Mouse (Mus musculus): ENCODE measurements at regions not wholly inside any gene's neighbourhood (a gene's known extent, or its start where the extent isn't known, plus 50 kb on each side); places are given as distances from the start of the nearest gene placed in this dataset.
A peak's percentile ranks its signal among the peaks of the same experiment; 100 is the strongest.

DNA sequence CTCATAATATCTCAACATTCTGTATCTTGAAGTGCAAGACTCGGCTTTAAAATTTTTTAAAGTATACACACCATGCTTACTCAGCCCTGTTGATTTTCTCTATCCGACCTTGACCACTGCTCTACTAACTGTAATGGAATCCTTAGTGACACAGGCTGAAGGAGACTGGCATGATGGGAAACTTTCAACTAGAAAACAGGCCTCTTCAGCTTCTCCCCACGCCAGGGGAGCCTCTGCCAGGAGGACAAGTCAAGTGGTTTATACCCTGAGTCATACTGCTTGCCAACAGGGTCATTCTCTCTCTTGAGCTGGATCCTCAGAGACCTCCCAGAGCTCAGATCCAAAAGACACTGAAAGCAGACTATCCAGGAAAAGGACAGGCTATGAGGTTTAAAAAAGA is 245.7 kb downstream of the Ptprc start:
- peak; percentile 35 for DNase-seq
- intact Hi-C loops (cut with DNase I), result no loop called here

DNA sequence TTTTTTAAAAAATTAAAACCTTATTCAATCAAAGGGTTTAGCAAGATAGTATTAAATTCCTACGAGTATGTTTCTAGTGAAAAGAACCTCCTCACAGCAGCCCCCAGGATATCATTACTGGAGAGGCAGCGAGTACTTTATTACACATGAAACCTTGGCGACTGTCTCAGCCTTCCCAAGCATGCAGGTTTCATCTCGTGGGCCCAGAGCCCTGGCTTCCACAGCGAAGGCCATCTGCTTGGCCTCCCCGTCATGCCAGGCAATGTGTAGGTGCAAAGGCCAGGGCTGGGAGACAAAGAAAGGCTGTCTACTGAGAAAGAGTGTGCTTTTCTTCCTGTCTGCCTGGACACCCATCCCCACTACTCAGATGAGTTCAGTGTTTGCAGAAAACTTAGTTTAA is 247.0 kb downstream of the Ptprc start:
- peak; percentile 86 for DNase-seq
- intact Hi-C loops (cut with DNase I), result no loop called here

DNA sequence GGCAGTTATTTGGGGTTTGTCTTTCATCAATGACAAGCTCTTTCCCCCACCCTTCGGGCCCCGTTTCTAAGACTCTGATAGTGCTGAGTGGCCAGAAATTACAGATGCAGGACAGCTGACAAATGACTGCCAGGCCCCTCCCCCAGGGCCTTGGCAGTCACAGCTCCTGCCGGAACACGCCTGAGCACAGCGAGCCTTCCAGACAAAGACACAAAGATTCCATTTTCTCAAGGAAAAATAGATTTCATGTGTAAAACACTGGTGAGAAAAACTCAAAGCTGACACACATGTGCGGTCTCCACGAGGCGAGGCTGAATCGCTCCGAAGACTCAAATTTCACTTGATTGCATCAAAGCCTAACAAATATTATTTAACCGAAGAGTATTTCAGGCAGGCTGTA is 247.6 kb downstream of the Ptprc start:
- peak; percentile 78 for DNase-seq
- intact Hi-C loops (cut with DNase I), result no loop called here

DNA sequence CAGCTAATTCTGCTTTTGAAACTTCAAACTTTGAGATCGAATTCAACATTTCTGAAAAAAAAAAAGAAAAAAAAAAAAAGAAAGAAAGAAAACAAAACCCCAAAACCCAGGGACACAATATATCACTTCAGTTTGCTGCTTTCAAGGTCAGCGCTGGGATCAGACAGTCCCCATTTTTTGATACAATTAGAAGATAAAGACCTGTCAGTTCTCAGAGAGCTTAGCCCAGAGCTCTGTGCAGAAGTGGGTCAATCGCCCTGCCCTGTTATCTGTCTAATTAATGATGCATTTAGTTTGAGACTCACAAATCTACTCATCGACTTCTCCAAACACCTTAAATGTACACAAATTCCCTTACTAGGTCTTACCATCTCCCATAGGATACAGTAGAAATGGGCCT is 249.2 kb downstream of the Ptprc start:
- intact Hi-C loops (cut with DNase I), result no loop called here

DNA sequence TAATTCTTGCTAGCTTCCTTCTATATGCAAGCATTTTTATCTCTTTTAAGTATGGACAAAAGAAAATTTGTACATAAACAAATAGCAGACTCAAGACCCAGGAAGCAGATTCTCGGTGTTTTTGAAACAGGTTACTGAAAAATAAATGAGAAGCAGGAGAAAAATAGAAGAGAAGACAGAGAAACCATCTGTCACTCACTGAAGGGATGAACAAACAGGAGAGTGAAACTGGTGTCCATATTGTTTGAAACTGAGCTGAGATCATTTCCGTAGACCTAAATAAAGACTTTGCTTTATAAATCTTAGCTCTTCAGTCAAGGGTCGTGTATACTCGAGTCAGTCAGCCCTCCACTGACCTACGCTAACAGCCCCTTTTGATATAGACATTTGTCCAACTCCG is 251.4 kb downstream of the Ptprc start:
- no peak for DNase-seq
- intact Hi-C loops (cut with DNase I), result no loop called here

More for the DNA sequence above, 249.2 kb downstream of the Ptprc start:
- DNase-seq, result no peak

DNA sequence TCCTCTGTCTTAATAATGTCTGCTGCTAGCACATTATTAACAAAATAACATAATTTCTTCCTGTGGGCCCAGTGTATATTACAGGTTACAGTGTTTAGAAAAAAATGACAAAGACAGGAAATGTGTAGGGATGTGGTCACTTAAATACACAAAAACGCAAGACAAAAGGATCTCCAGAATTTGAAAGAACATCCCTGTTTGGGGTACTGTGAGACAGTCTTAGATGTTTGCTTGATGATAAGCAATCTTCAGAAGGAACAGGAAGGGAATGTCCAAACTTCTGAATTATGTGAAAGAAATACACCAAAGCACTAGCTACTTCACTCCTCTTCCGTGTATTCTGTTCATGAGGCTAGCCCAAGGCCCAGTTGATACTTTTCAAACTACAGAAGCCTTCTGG is 251.8 kb downstream of the Ptprc start:
- no peak for DNase-seq
- intact Hi-C loops (cut with DNase I), result no loop called here

DNA sequence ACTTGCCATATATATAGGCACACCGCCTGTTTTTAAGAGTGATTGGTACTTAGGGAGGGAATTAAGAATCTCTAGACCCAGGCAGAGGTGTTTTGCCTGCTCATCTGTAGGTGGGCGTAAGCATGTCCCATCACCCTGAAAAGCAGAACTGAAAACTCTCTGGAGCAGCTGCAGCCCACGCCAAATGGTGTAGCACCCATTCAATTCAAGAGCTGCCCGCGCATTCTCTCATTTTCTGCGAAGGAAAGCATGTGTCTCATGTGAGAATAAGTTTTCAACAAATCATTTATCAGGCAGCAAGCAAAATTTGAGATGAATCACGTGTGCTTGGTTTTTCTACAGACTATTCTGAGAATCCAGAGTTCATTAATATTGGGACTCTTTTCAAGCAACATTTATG is 252.7 kb downstream of the Ptprc start:
- intact Hi-C loops (cut with DNase I), result no loop called here
- DNase-seq, result no peak

DNA sequence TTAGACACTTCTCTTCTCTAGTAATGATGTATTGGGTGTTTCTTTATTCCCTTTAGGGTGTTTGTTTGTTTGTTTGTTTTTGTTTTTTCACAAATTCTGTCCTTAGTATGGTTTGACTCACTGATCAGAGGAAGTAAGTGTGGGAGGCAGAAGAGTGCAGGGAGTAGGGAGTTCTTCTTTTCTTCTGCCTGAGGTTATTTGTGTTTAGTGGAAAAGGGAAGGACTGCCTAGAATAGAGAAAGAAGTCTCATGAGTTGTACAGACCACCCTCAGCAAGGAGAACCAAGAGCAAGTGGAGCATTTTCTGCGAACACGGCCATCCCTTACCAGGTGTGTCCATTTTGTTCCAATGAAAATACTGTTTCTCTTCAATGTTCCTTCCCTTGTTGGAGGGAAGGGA is 253.9 kb downstream of the Ptprc start:
- intact Hi-C loops (cut with DNase I), result no loop called here
- no peak for DNase-seq

DNA sequence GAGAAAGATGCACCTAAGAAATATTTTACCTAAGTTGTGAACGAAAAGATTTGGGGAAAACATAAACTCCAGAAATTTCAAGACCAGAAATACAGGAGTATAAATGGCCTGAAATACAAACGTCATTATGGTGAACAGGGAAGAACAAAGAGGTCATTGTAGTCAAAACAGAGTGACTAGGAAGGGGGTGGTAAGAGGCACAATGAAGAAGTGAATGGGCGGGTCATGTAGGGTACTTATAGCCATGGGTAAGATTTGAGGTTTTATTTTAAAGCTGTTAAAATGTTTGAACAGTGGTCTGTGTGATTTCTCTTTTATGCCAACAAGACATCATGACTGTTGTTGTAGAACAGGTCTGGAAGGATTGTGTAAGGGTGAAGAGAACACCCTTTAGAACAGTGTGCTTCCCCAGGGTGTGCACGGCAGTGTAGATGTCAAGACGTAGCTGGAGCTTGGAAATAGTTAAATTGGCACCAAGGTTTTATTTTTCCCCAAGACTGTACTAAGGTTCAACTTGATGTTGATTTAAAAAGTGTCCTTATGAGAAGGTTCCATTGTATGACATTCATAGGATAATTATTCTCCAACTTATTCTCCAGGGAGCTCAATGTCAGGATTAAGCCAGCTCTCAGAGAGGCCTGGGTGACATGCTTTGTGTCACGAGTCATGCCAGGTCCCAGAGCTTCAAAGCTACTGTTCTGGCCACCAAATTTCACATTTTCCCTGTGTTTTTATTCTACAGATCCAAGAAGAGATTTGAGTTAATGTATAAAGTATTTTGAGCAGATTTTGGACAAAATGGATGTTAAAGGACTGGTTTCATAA is 255.6 kb downstream of the Ptprc start:
- no peak for DNase-seq
- intact Hi-C loops (cut with DNase I), result no loop called here

DNA sequence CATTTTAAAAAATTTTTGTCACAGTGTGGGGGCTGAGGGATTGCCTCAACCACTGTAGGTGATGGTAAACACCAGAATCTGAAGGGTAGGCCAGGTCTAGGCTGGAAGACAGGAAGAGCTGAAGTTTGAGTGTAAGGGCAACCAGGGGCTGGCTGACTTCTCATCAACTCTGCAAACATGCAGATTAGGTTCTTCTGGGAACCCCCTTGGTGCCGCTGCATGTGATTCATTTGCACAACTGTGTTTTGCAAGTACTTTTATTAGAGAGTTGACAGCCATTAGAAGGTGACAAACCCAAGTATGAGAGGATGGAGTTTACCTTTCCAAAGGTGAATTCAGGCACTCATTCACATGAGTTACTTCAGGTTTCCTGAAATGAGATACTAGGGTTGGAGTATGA is 258.1 kb downstream of the Ptprc start:
- no peak for DNase-seq
- intact Hi-C loops (cut with DNase I), result no loop called here

DNA sequence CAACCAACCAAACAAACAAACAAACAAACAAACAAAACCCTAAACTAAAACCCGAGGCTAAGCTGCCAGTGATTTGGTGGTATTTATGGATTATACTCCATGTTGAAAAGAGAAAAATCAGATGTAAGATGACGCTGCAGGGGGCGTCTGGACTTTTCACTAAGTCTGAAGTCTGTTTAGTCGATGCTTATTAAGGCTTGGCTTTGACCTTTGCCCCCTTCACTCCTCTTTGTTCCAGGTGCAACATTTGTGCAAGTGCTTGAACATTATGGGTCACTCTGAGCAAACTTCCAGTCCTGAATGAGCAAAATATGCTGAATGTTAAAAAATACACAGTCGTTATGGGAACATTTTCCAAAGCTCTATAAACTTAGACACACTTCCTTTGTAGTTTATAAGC is 268.6 kb downstream of the Ptprc start:
- no peak for DNase-seq
- intact Hi-C loops (cut with DNase I), result loop anchor here (10.0 kb wide), 2 partner anchors 58 to 572 kb away; no protein-coding TSS in a partner anchor

DNA sequence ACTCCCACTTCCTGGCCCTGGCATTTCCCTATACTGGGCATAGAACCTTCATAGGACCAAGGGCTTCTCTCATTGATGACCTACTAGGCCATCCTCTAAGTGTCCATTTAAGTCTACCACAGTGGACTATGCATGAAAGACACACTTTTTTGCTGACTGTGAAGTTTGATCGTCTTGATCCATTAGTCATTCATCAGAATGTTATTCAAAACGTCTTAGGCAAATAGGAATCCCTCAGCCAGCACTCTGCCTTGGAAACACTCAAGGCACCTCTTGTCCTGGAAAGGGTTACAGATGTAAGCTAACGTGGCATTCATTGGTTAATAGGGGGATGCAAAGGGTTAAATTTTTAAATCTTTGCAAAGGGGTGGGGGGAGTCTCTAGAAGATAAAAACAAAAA is 269.0 kb downstream of the Ptprc start:
- DNase-seq, result no peak
- intact Hi-C loops (cut with DNase I), result loop anchor here (10.0 kb wide), 2 partner anchors 58 to 572 kb away; no protein-coding TSS in a partner anchor

DNA sequence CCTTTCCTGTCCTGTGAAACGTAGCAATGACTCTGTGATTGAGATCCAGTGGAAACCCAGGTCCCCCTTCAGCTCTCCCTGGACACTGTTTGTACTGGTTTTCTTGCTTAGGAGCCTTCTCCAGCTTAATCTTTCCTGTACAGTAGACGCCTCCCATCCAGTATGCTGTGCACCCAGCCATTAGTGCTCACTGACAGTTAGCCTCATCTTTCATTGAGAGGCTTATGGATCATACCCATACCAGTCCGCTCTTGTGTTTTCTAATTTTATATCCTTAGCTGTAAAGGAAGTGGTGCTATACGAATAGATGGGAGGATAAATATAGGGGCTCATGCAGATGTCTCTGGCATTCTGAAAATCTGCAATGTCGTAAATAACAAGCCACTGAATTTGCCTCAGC is 269.9 kb downstream of the Ptprc start:
- intact Hi-C loops (cut with DNase I), result loop anchor here (10.0 kb wide), 2 partner anchors 59 to 571 kb away; no protein-coding TSS in a partner anchor
- DNase-seq, result no peak

DNA sequence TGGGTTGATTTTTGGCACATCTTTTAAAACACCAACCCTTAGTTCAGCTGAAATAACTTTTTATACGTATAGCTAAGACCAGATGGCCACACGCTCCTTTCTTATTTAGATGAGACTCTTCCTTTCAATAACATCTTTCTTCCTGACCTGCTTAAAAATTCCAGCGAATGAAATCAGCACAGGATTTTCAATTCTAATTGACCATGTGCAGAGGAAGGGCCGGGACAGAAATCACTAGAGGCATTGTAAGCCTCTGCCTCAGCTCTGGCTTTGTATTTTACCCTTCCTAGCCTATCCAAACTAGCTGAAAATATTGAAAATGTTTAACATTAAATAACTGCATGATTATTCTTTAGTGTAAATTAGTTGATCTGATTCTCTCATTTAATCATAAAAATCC is 272.2 kb downstream of the Ptprc start:
- no peak for DNase-seq
- intact Hi-C loops (cut with DNase I), result loop anchor here (5.0 to 10.0 kb wide), 3 partner anchors 61 to 569 kb away; no protein-coding TSS in a partner anchor

DNA sequence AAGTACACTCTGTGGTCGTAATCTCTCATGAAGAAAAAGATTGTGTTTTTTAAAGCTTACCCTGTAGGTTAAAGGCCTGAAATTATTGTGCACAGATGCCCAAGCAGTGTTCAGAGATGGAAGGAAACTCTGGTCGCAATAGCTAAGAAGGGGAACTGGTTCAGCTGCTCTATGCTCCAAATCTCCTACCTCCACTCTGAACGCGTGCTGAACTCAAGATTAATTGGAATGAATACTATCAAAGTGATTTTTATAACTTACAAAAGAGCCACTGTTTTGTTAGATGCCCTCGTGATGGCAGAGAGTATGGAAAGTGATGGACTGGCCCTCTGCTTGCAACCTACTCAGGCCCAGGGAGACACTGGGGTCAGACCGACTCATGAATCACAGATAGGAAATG is 272.6 kb downstream of the Ptprc start:
- DNase-seq, result no peak
- intact Hi-C loops (cut with DNase I), result loop anchor here (5.0 to 10.0 kb wide), 3 partner anchors 62 to 568 kb away; no protein-coding TSS in a partner anchor

DNA sequence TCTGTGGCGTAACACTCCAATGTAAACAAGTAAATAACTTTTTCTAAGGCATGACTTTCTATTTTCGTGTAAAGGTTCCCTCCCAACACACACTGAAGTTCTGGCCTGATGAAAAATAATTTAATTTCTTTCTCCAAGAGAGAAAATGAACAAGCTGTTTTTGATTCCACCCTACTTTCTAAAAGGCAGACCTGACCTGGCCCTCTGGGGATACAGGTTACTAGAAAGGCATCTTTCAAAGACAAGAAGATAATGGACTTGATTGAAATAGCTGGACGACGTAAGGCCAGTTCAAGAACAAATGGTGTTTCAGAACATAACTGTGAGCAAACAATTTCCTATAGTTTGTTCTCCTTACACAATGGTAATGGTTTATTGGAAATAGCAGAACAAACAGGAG is 273.5 kb downstream of the Ptprc start:
- intact Hi-C loops (cut with DNase I), result loop anchor here (5.0 to 10.0 kb wide), 3 partner anchors 63 to 567 kb away; no protein-coding TSS in a partner anchor
- no peak for DNase-seq

DNA sequence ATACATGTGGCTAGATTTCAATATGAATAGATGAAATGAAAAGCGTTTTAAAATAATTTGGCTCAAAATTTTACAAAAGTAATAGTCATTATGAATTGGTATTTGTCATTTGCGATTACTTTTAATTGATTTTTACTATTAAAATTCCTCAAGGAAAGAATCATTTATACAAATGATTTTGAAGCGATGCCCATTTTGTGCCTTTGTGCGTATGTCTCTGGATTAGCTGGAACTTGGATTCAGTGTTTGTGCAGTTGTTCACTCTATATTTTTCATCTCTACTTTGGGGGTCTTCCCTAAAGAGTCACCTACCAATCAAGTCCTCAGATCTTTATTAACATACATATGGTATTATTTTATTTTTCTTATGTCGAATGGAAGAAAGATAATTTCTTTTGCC is 274.3 kb downstream of the Ptprc start:
- intact Hi-C loops (cut with DNase I), result loop anchor here (5.0 to 10.0 kb wide), 3 partner anchors 64 to 566 kb away; no protein-coding TSS in a partner anchor
- DNase-seq, result no peak

DNA sequence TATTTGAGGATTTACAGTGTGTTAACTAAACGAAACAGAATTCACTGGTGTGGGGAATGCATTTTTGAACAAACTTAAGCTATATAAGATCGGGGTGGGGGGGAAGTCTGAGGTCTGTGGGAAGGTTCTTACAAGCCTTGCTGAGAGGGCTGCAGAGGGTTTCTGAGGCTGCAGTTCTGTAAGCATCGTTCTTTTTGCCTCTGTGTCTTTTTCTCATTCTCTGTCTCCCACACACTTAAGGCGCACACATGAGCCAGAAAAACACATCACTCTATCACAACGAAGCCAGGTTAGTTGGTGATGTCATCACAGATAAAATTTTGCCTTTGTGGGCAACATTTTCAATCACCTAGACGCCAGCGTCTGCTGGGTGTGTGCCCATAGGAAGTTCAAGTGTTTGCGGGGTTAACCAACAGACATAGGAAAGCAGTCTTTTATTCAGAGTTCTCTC is 274.9 kb downstream of the Ptprc start:
- peak; percentile 41 for DNase-seq
- intact Hi-C loops (cut with DNase I), result loop anchor here (5.0 to 10.0 kb wide), 3 partner anchors 64 to 566 kb away; no protein-coding TSS in a partner anchor

DNA sequence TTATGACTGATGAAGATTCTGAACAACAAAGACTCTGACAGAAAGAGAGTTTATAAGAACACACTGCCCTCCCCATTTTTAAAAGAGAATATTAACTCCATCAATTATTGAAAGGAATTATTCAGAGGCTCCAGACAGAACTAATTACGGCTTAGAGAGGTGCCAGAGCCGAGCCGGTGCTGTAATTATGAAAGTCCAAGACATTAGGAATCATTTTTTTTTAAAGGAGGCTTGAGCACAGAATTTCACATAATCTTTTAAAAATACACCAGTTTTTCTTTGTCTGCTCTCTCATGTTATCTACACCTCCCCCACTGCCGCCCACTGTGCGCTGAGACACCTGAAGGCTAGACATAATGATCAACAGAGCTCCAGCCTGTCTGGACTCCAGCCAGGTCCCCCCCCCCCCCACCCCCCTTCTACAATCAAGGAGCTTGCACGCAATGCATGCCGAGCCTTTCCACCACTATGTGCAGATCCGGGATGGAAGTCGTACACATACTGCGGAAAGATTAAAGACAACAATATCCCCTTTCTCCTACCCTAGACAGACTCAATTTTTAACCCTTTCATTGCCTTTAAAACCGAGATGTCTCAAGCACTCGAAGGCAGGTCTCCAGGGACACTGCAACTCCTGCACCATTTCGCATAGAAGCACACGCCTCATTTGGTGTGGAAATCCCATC is 275.4 kb downstream of the Ptprc start:
- intact Hi-C loops (cut with DNase I), result loop anchor here (5.0 to 10.0 kb wide), 5 partner anchors 65 to 565 kb away; no protein-coding TSS in a partner anchor

DNA sequence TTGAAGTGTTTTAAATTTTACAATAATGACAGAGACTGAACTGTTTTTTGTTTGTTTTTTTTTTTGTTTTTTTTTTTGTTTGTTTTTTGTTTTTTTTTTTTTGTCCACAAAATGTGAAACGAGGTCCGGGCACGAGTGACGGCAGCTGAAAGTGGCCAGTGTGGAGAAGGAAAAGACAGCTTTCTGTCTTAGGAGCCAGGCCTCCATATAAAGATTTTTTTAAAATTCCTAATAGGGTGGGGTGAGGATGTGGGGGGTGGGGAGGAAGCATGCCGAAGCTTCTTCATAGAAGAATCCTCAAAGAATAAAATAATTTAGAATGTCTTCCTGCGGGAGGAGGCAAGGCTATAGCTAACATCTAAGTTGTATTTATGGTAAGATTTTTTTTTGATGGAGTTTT is 276.2 kb downstream of the Ptprc start:
- peak; percentile 10 for DNase-seq
- intact Hi-C loops (cut with DNase I), result loop anchor here (10.0 kb wide), 2 partner anchors 215 to 415 kb away; no protein-coding TSS in a partner anchor

More for the DNA sequence above, 275.4 kb downstream of the Ptprc start:
- peak; percentile 86 for DNase-seq

DNA sequence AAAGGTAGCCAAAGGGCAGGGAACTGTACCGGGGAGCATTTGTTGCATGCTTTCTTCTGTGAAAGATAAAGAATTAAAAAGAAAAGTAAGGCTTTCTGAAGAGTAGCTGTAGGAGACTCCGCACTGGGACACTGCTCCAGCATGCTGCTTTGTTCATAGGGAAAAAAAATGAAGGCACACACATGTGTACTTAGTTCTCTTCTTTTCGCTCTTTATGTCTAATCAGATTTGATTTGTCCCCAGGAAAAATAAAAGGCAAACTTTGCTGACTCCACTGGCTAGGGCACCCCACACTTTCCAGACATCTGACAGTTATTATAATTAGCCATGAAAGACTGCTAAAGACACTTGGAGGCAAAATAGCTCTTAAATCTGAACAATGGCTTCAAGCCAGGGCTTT is 276.6 kb downstream of the Ptprc start:
- DNase-seq, result no peak
- intact Hi-C loops (cut with DNase I), result loop anchor here (10.0 kb wide), 2 partner anchors 214 to 414 kb away; no protein-coding TSS in a partner anchor

Data from left cerebral cortex, postnatal 4 days (tissue).